Comparison of ENCODE assay signal across 8 mouse cellular contexts in genomic region chrX:71492634-71493278, GRCm38 (mm10). TPM values are rescaled to one million over a fixed set of nuclear protein-coding genes. Genes with fewer than 3 reads are reported as not detected.
A peak's percentile ranks its signal among the peaks of the same experiment; 100 is the strongest.
DNase-seq lines count a peak whose midpoint lies in the region; ATAC-seq and TF ChIP-seq lines count a peak whose summit lies in the region.

Cd99l2 (minus strand) TSS chrX:71492849.

- peak within 1 kb of the TSS; percentile 92 for H3K27ac ChIP-seq in embryonic facial prominence, embryonic 13.5 days
- peak within 1 kb of the TSS; percentile 85 for H3K27ac ChIP-seq in heart, adult 2 months
- H3K27ac ChIP-seq in limb, embryonic 13.5 days: peak within 1 kb of the TSS; percentile 89
- H3K27ac ChIP-seq in midbrain, embryonic 16.5 days (ENCODE audit: low read length): peak within 1 kb of the TSS; percentile 91

- WGBS in embryonic facial prominence, embryonic 13.5 days: 19% methylated on average over 23 of the region's 23 CpGs
- WGBS in heart, adult 2 months: 22% methylated on average over 23 of the region's 23 CpGs
- 24% methylated on average over 17 of the region's 23 CpGs for WGBS in limb, embryonic 13.5 days
- WGBS in midbrain, embryonic 16.5 days: 18% methylated on average over 18 of the region's 23 CpGs

- peak within 1 kb of the TSS; percentile 78 for H3K9ac ChIP-seq in embryonic facial prominence, embryonic 13.5 days
- H3K9ac ChIP-seq in heart, adult 2 months (ENCODE audit: low read depth, low read length): peak within 1 kb of the TSS; percentile 97
- peak within 1 kb of the TSS; percentile 72 for H3K9ac ChIP-seq in limb, embryonic 13.5 days
- H3K9ac ChIP-seq in midbrain, embryonic 16.5 days (ENCODE audit: low read depth, low read length): peak within 1 kb of the TSS; percentile 64

- H3K4me1 ChIP-seq in embryonic facial prominence, embryonic 13.5 days: 0 out of 2 replicates have a peak, but pooled peaks cover 7% of the 10 kb centered on the region
- H3K4me1 ChIP-seq in heart, adult 2 months (ENCODE audit: control insufficient read depth, insufficient read depth, low read length): peaks cover 1% of the 10 kb centered on the region
- peaks cover 7% of the 10 kb centered on the region; the same call in 1 of the 2 replicates for H3K4me1 ChIP-seq in limb, embryonic 13.5 days
- peaks cover 17% of the 10 kb centered on the region for H3K4me1 ChIP-seq in midbrain, embryonic 16.5 days (ENCODE audit: control insufficient read depth, insufficient read depth, low read length)

- no peaks in the 10 kb centered on the region for H3K79me2 ChIP-seq in heart, adult 2 months (replicated peaks; ENCODE audit: control insufficient read depth, insufficient read depth, low read length)

- DNase-seq in 3134 (ENCODE audit: extremely low read depth, insufficient read length, low spot score): peak; percentile 93
- peak; percentile 89 to 94 for DNase-seq in adrenal gland, postnatal 36 days
- DNase-seq in heart, adult 2 months: peak; percentile 88 to 92
- DNase-seq in kidney, adult 8-10 months: peak; percentile 81 to 86
- peak; percentile 67 to 91 for DNase-seq in spleen, postnatal 10 days (ENCODE audit: low spot score in 2 of 2)

- intact Hi-C loops in heart, adult 2 months (cut with DNase I): loop anchor here (5.0 kb wide), 2 partner anchors 65 kb away; partner anchors contain the start of gene Hmgb3

- ATAC-seq in embryonic facial prominence, embryonic 13.5 days (ENCODE audit: insufficient number of reproducible peaks, insufficient read depth, low FRiP score, low TSS enrichment, low read depth): peak; percentile 95
- ATAC-seq in limb, embryonic 13.5 days (ENCODE audit: low FRiP score, low read depth): peak; percentile 95
- ATAC-seq in midbrain, embryonic 16.5 days: peak; percentile 95

- TF ChIP-seq CTCF in heart, adult 2 months (IDR thresholded peaks at IDR 0.05): peak; percentile 22; the same call in 1 of the 2 replicates

- TF ChIP-seq POLR2A in heart, adult 2 months (IDR thresholded peaks at IDR 0.05; ENCODE audit: insufficient read depth, low read depth, low read length): 0 out of 2 replicates have a peak, but pooled peaks have one; percentile 42

- H3K36me3 ChIP-seq in embryonic facial prominence, embryonic 13.5 days: no peaks in the 10 kb centered on the region
- no peaks in the 10 kb centered on the region for H3K36me3 ChIP-seq in heart, adult 2 months (ENCODE audit: control insufficient read depth, insufficient read depth, low read length)
- H3K36me3 ChIP-seq in limb, embryonic 13.5 days: no peaks in the 10 kb centered on the region
- H3K36me3 ChIP-seq in midbrain, embryonic 16.5 days (ENCODE audit: control insufficient read depth, insufficient read depth, low read length): no peaks in the 10 kb centered on the region

- no peak for TF ChIP-seq EP300 in heart, adult 2 months (IDR thresholded peaks at IDR 0.05; ENCODE audit: insufficient read depth, low read depth, low read length)

- H3K27me3 ChIP-seq in embryonic facial prominence, embryonic 13.5 days: peaks cover 8% of the 10 kb centered on the region; the same call in 1 of the 2 replicates
- no peaks in the 10 kb centered on the region for H3K27me3 ChIP-seq in heart, adult 2 months (ENCODE audit: control insufficient read depth, insufficient read depth, low read length)
- H3K27me3 ChIP-seq in limb, embryonic 13.5 days: no peaks in the 10 kb centered on the region; the same call in 1 of the 2 replicates
- H3K27me3 ChIP-seq in midbrain, embryonic 16.5 days (ENCODE audit: control insufficient read depth, insufficient read depth, low read depth, low read length): no peaks in the 10 kb centered on the region

- H3K4me3 ChIP-seq in embryonic facial prominence, embryonic 13.5 days: peak within 1 kb of the TSS; percentile 54
- H3K4me3 ChIP-seq in heart, adult 2 months: peak within 1 kb of the TSS; percentile 61
- peak within 1 kb of the TSS; percentile 52 for H3K4me3 ChIP-seq in limb, embryonic 13.5 days
- H3K4me3 ChIP-seq in midbrain, embryonic 16.5 days (ENCODE audit: low read depth, low read length): peak within 1 kb of the TSS; percentile 51

- H3K9me3 ChIP-seq in embryonic facial prominence, embryonic 13.5 days: no peaks in the 10 kb centered on the region
- no peaks in the 10 kb centered on the region for H3K9me3 ChIP-seq in limb, embryonic 13.5 days
- no peaks in the 10 kb centered on the region for H3K9me3 ChIP-seq in midbrain, embryonic 16.5 days (replicated peaks; ENCODE audit: control insufficient read depth, low read length, poor library complexity, severe bottlenecking)

- H3K4me2 ChIP-seq in embryonic facial prominence, embryonic 13.5 days: peak within 1 kb of the TSS; percentile 66
- H3K4me2 ChIP-seq in limb, embryonic 13.5 days (replicated peaks): peak within 1 kb of the TSS; percentile 68
- peak within 1 kb of the TSS; percentile 72 for H3K4me2 ChIP-seq in midbrain, embryonic 16.5 days (ENCODE audit: low read length)

RNA-seq across cellular contexts. Expression of gene Cd99l2, which starts in this region (rescaled TPM):
- 10 to 100 TPM; 84.0 to 93.2 TPM for total RNA-seq in adrenal gland, postnatal 36 days (2021)
- 35.8 and 37.8 TPM in 2 replicates for polyA plus RNA-seq in embryonic facial prominence, embryonic 13.5 days (2015; fragmentation: Nextera tagmentation; extraction: Ambion mirVana)
- total RNA-seq in heart, adult 2 months (2021): 10 to 100 TPM; 58.3 to 70.4 TPM
- 35.9 and 75.4 TPM in 2 replicates for polyA plus RNA-seq in heart, adult 2 months (2012; rRNA removed)
- 32.7 and 33.0 TPM in 2 replicates for polyA plus RNA-seq in limb, embryonic 13.5 days (2015; fragmentation: Nextera tagmentation; extraction: Ambion mirVana)
- 86.5 and 88.7 TPM in 2 replicates for polyA plus RNA-seq in midbrain, embryonic 16.5 days (2015; fragmentation: Nextera tagmentation; extraction: Ambion mirVana)

Comparison
In these comparisons a context has a peak if more than half of its experiments do, and no peak if none do; other contexts are left out.
1. Peak in every context shown above with its lines: DNase-seq, ATAC-seq, H3K4me3 ChIP-seq and H3K27ac ChIP-seq.